Mouse (Mus musculus) CH12.LX (cell line): ENCODE data around the gene Tas2r135. TPM values are rescaled to one million over a fixed set of nuclear protein-coding genes. Genes with fewer than 3 reads are reported as not detected.

ENCODE experiments used
- DNase-seq: peaks from one replicate; pipeline ENCODE4 v3.0.0-alpha.2; 2013; ENCODE audit errors: extremely low read depth
- H3K27ac ChIP-seq: 2 replicates; pipeline ENCODE4 v1.5.1; 2012; ENCODE audit warnings: low read depth, mild to moderate bottlenecking, control low read depth, moderate library complexity; ENCODE audit not compliant: insufficient read depth
- H3K27me3 ChIP-seq: replicated peaks from 2 replicates; pipeline ENCODE3; 2012; ENCODE audit warnings: inconsistent platforms
- H3K36me3 ChIP-seq, 2 experiments: replicated peaks in 1 of 2; 2 replicates each; pipeline versions ENCODE3 to v1.6.1; 2012; ENCODE audit warnings: inconsistent platforms in 1 of 2, low read length in 1 of 2, mild to moderate bottlenecking in 1 of 2, mixed read lengths in 1 of 2, moderate library complexity in 1 of 2; ENCODE audit not compliant: control insufficient read depth in 1 of 2, insufficient read depth in 1 of 2
- H3K4me1 ChIP-seq, 2 experiments: 2 replicates each; pipeline ENCODE4 v1.6.1; 2012; ENCODE audit warnings: inconsistent platforms in 1 of 2, moderate library complexity in 1 of 2; ENCODE audit not compliant: insufficient read depth in 2 of 2, control insufficient read depth in 1 of 2
- H3K4me2 ChIP-seq: 2 replicates; pipeline ENCODE4 v1.6.1; 2012; ENCODE audit warnings: low read depth, mild to moderate bottlenecking, control low read depth; ENCODE audit not compliant: poor library complexity, insufficient read depth, severe bottlenecking
- H3K4me3 ChIP-seq, 3 experiments: fragments of 150-350 bp in 1 of 3; sonication (generic) in 1 of 3; replicated peaks in 1 of 3; 2 replicates each; pipeline versions ENCODE3 to v1.5.1; 2011 to 2012; ENCODE audit warnings: low read depth in 2 of 3, low read length in 2 of 3, mild to moderate bottlenecking in 2 of 3, moderate library complexity in 2 of 3, control low read depth in 1 of 3, improper control_type of control experiment in 1 of 3, inconsistent platforms in 1 of 3, mixed read lengths in 1 of 3; ENCODE audit not compliant: poor library complexity in 1 of 3
- H3K79me2 ChIP-seq: replicated peaks from 2 replicates; pipeline ENCODE4 v1.6.1; 2012; ENCODE audit warnings: mild to moderate bottlenecking, moderate library complexity; ENCODE audit not compliant: control insufficient read depth, poor library complexity, insufficient read depth, severe bottlenecking; ENCODE audit errors: extremely low read depth
- H3K9ac ChIP-seq: 2 replicates; pipeline ENCODE4 v1.6.1; 2012; ENCODE audit warnings: low read depth, mild to moderate bottlenecking, control low read depth, moderate library complexity; ENCODE audit not compliant: insufficient read depth
- H3K9me3 ChIP-seq: replicated peaks from 2 replicates; pipeline ENCODE3; 2012; ENCODE audit warnings: low read length, inconsistent platforms, mixed read lengths
- BHLHE40 ChIP-seq: IDR thresholded peaks from 2 replicates; pipeline ENCODE4 v1.6.1; 2011; ENCODE audit warnings: mild to moderate bottlenecking, low read depth, low read length, improper control_type of control experiment
- CHD1 ChIP-seq: IDR thresholded peaks from 2 replicates; pipeline ENCODE4 v1.6.1; 2012; ENCODE audit warnings: low read depth, low read length, improper control_type of control experiment, inconsistent platforms
- CTCF ChIP-seq, 2 experiments: IDR thresholded peaks in 1 of 2; conservative IDR thresholded peaks in 1 of 2; 2 replicates each; pipeline ENCODE4 v1.5.1; 2011 to 2012; ENCODE audit warnings: low read depth in 2 of 2, low read length in 2 of 2, improper control_type of control experiment in 1 of 2, inconsistent platforms in 1 of 2, mild to moderate bottlenecking in 1 of 2, moderate library complexity in 1 of 2
- E2F4 ChIP-seq: IDR thresholded peaks from 2 replicates; pipeline ENCODE4 v1.6.1; 2011; ENCODE audit warnings: low read depth, low read length, improper control_type of control experiment; ENCODE audit not compliant: insufficient replicate concordance
- ELF1 ChIP-seq: IDR thresholded peaks from 2 replicates; pipeline ENCODE4 v1.6.1; 2014; ENCODE audit warnings: low read depth, mild to moderate bottlenecking, inconsistent platforms, low read length, improper control_type of control experiment
- EP300 ChIP-seq: IDR thresholded peaks from 2 replicates; pipeline ENCODE4 v1.6.1; 2011; ENCODE audit warnings: low read length, improper control_type of control experiment
- GABPA ChIP-seq: IDR thresholded peaks from 2 replicates; pipeline ENCODE4 v1.6.1; 2012; ENCODE audit warnings: low read depth, low read length, improper control_type of control experiment, inconsistent platforms; ENCODE audit not compliant: insufficient replicate concordance
- HCFC1 ChIP-seq: IDR thresholded peaks from 2 replicates; pipeline ENCODE4 v1.6.1; 2012; ENCODE audit warnings: low read depth, mild to moderate bottlenecking, inconsistent platforms, low read length, improper control_type of control experiment
- IRF4 ChIP-seq: IDR thresholded peaks from 2 replicates; pipeline ENCODE4 v1.6.1; 2014; ENCODE audit warnings: low read depth, mild to moderate bottlenecking, inconsistent platforms, low read length, improper control_type of control experiment
- JUN ChIP-seq: IDR thresholded peaks from 2 replicates; pipeline ENCODE4 v1.6.1; 2011; ENCODE audit warnings: low read depth, mild to moderate bottlenecking, low read length, improper control_type of control experiment, moderate library complexity; ENCODE audit not compliant: insufficient read depth
- JUND ChIP-seq: conservative IDR thresholded peaks from 2 replicates; pipeline ENCODE4 v1.6.1; 2011; ENCODE audit warnings: low read depth, low read length, improper control_type of control experiment
- MAX ChIP-seq: IDR thresholded peaks from 2 replicates; pipeline ENCODE4 v1.6.1; 2011; ENCODE audit warnings: low read length, improper control_type of control experiment
- MEF2A ChIP-seq: IDR thresholded peaks from 2 replicates; pipeline ENCODE4 v1.6.1; 2014; ENCODE audit warnings: low read depth, mild to moderate bottlenecking, inconsistent platforms, low read length, improper control_type of control experiment, borderline replicate concordance
- NELFE ChIP-seq: IDR thresholded peaks from 2 replicates; pipeline ENCODE4 v1.6.1; 2011; ENCODE audit warnings: low read depth, low read length, improper control_type of control experiment
- NRF1 ChIP-seq: IDR thresholded peaks from 2 replicates; pipeline ENCODE4 v1.6.1; 2014; ENCODE audit warnings: low read depth, mild to moderate bottlenecking, inconsistent platforms, low read length, improper control_type of control experiment, moderate library complexity
- PAX5 ChIP-seq: IDR thresholded peaks from 2 replicates; pipeline ENCODE4 v1.6.1; 2012; ENCODE audit warnings: low read length, inconsistent platforms, mixed read lengths
- POLR2A ChIP-seq: IDR thresholded peaks from 2 replicates; pipeline ENCODE4 v1.6.1; 2011; ENCODE audit warnings: low read depth, mild to moderate bottlenecking, improper control_type of control experiment, low read length
- POLR2AphosphoS2 ChIP-seq: IDR thresholded peaks from 2 replicates; pipeline ENCODE4 v1.6.1; 2011; ENCODE audit warnings: low read depth, low read length, improper control_type of control experiment
- RAD21 ChIP-seq: IDR thresholded peaks from 2 replicates; pipeline ENCODE4 v1.6.1; 2011; ENCODE audit warnings: low read depth, mild to moderate bottlenecking, low read length, improper control_type of control experiment, moderate library complexity
- RCOR1 ChIP-seq: conservative IDR thresholded peaks from 2 replicates; pipeline ENCODE4 v1.6.1; 2012; ENCODE audit warnings: low read depth, mild to moderate bottlenecking, inconsistent platforms, low read length, improper control_type of control experiment
- TCF12 ChIP-seq: IDR thresholded peaks from 2 replicates; pipeline ENCODE4 v1.6.1; 2014; ENCODE audit warnings: low read depth, mild to moderate bottlenecking, inconsistent platforms, low read length, improper control_type of control experiment
- UBTF ChIP-seq: IDR thresholded peaks from 2 replicates; pipeline ENCODE4 v1.6.1; 2012; ENCODE audit warnings: low read depth, mild to moderate bottlenecking, inconsistent platforms, low read length, improper control_type of control experiment, moderate library complexity
- USF2 ChIP-seq: conservative IDR thresholded peaks from 2 replicates; pipeline ENCODE4 v1.6.1; 2011; ENCODE audit warnings: low read depth, low read length, improper control_type of control experiment
- ZMIZ1 ChIP-seq: IDR thresholded peaks from 2 replicates; pipeline ENCODE4 v1.6.1; 2012; ENCODE audit warnings: low read depth, mild to moderate bottlenecking, inconsistent platforms, low read length, improper control_type of control experiment
- ZNF384 ChIP-seq: IDR thresholded peaks from 2 replicates; pipeline ENCODE4 v1.6.1; 2012; ENCODE audit warnings: low read depth, low read length, improper control_type of control experiment, inconsistent platforms
- dilution Hi-C: fragments of 300-500 bp; cut with MboI; formaldehyde crosslinking; loops from 2 replicates; pipeline ENCODE4 v1.14.3; 2020; ENCODE audit warnings: low sequenced_read_pairs; ENCODE audit not compliant: extremely low pct_unique_long_range_greater_than_20kb, extremely low pct_ligation_motif_present
- in situ Hi-C: fragments of 300-500 bp; cut with MboI; formaldehyde crosslinking; loops from 3 replicates; pipeline ENCODE4 v1.14.3; 2019; ENCODE audit warnings: low sequenced_read_pairs, low pct_ligation_motif_present, low pct_unique_long_range_greater_than_20kb, mixed read lengths
- polyA plus RNA-seq: library from polyadenylated mRNA; unstranded; fragments of >175 nt; gene quantifications from 2 replicates; pipeline ENCODE4 v1.2.1, GENCODE M21; 2012; ENCODE audit warnings: low read depth; ENCODE audit not compliant: insufficient read length
- total RNA-seq, 2 experiments: library from RNA; depleted of rRNA; stranded (reverse); fragments of 300-350 nt in 1 of 2; fragments of >200 nt in 1 of 2; gene quantifications; 2 replicates each; pipeline ENCODE4 v1.2.3; 2012 to 2014

Tas2r135 gene
- total and polyA plus RNA-seq, 3 experiments: not detected

DNA sequence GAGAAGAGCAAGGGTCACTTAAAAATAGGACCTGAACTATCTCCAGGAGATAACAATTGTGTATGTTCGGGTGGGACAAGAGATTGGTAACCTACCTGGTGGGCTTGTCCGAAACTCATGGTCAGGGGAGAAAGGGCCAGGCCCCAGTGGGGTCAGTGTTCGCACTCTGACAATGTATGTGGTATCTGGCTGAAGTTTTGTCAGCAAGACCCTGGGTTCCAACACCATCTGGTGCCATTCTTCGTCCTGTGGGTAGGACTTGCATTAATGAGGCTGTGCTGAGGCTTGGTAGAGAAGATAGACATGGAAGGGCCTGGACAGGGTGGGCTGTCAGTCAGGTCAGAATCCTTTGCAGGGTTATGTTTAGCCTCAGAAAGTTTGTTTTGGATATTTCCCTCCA, 41.2 kb upstream of the Tas2r135 start:
- Histone ChIP-seq H3K36me3 (peaks cover 0 to 6% of the 10 kb centered on the region in 2 experiments), H3K27me3 (no peaks in the 10 kb centered on the region), H3K4me1 (no peaks in the 10 kb centered on the region), H3K9ac (no peak overlapping the region), H3K4me3 (no peak overlapping the region), H3K27ac (no peak overlapping the region), H3K9me3 (no peaks in the 10 kb centered on the region), H3K79me2 (no peaks in the 10 kb centered on the region), H3K4me2 (no peak overlapping the region)
- in situ Hi-C loops: no loop called here
- dilution Hi-C loops: no loop called here
- TF ChIP-seq HCFC1: no peak
- no peak for TF ChIP-seq GABPA
- no peak for TF ChIP-seq IRF4
- TF ChIP-seq RAD21: no peak
- TF ChIP-seq MAX: no peak
- TF ChIP-seq EP300: no peak
- no peak for TF ChIP-seq CHD1
- no peak for TF ChIP-seq PAX5
- TF ChIP-seq ZNF384: no peak
- TF ChIP-seq JUND: no peak
- TF ChIP-seq E2F4: no peak
- no peak for DNase-seq

DNA sequence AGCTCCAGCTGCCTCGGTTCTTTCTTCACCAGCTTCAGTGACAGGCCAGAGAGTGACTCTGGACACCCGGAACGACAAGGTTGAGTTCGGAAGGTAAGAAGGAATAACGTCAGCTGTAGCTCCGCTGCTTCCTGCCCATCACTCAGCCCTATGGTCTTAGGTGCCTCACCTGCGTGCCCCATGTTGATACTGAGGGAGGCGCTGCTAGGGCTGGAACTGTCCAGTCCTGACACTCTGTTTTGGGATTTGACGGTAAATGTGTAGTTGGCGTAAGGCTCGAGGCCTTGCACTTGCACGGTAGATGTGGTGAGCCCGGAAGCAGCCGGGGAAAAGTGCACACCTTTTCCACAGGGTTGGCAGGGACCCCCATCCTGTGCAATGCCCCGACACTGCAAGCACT, 40.6 kb upstream of the Tas2r135 start:
- no peaks in the 10 kb centered on the region for H3K79me2 ChIP-seq
- peaks cover 0 to 3% of the 10 kb centered on the region in 2 experiments for H3K36me3 ChIP-seq
- TF ChIP-seq MEF2A (no peak), MAX (no peak), PAX5 (no peak)
- no peak overlapping the region for H3K9ac ChIP-seq
- H3K4me2 ChIP-seq: no peak overlapping the region
- H3K9me3 ChIP-seq: no peaks in the 10 kb centered on the region
- no peaks in the 10 kb centered on the region for H3K4me1 ChIP-seq
- no peak overlapping the region for H3K27ac ChIP-seq
- no peaks in the 10 kb centered on the region for H3K27me3 ChIP-seq
- in situ Hi-C loops (no loop called here), dilution Hi-C loops (no loop called here)
- H3K4me3 ChIP-seq: no peak overlapping the region
- DNase-seq: no peak

- H3K4me3 ChIP-seq: no peak overlapping the region
- H3K4me1 ChIP-seq: no peaks in the 10 kb centered on the region
- H3K27me3 ChIP-seq: no peaks in the 10 kb centered on the region
- H3K79me2 ChIP-seq: no peaks in the 10 kb centered on the region
- no peaks in the 10 kb centered on the region for H3K9me3 ChIP-seq
- in situ Hi-C loops: no loop called here
- dilution Hi-C loops: no loop called here
- no peak overlapping the region for H3K27ac ChIP-seq
- H3K9ac ChIP-seq: no peak overlapping the region
- no peak overlapping the region for H3K4me2 ChIP-seq
- no peak for DNase-seq
- H3K36me3 ChIP-seq: peaks cover 0 to 2% of the 10 kb centered on the region in 2 experiments
- TF ChIP-seq POLR2AphosphoS2 (no peak), ELF1 (no peak), TCF12 (no peak), NRF1 (no peak), BHLHE40 (no peak), USF2 (no peak), NELFE (no peak), POLR2A (no peak), UBTF (no peak), JUN (no peak), CTCF (conservative IDR thresholded peaks at IDR 0.05 in 1 of 2, IDR thresholded peaks at IDR 0.05 in 1 of 2; ENCODE audit: low read depth in 2 of 2, low read length in 2 of 2) (no peak), RCOR1 (no peak), ZMIZ1 (no peak), JUND (no peak), IRF4 (no peak)
These were observed 40.0 kb upstream of the Tas2r135 start for GRCm38 (mm10) chr6:42365215-42365614.
